Mouse (Mus musculus): ENCODE results near the gene Drc3. TPM values are rescaled to one million over a fixed set of nuclear protein-coding genes. Genes with fewer than 3 reads are reported as not detected.

The Drc3 gene
- polyA plus RNA-seq, 1 experiment from 2014 or later = 11.2 TPM

DNA sequence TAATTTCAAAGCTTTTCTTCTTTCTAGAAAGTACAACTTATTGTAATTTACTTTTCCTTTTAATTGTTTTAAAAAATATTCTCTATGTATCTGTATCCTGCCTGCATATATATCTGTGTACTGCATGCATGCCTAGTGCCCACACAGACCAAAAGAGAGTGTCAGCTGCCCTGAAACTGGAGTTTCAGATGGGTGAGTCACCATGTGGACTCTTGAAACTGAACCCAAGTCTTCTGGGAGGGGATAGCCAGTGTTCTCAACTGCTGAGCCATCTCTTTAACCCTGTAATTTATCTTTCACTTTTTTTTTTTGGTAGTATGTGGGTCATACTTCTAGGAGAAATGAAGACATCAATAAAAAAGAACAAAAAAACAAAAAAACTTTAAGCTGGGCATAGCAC lies 29.4 kb upstream of the Drc3 start:
- Histone ChIP-seq H3K4me3 (ENCODE audit: low read length) (no peak overlapping the region), H3K27ac (ENCODE audit: low read length) (no peak overlapping the region), H3K27me3 (ENCODE audit: control insufficient read depth, insufficient read depth, low read depth, low read length) (no peaks in the 10 kb centered on the region), H3K9ac (ENCODE audit: low read length) (no peak overlapping the region), H3K36me3 (ENCODE audit: control insufficient read depth, insufficient read depth, low read length) (no peaks in the 10 kb centered on the region), H3K9me3 (ENCODE audit: control insufficient read depth, low read length) (no peaks in the 10 kb centered on the region), H3K4me2 (ENCODE audit: low read depth, low read length) (no peak overlapping the region), H3K4me1 (replicated peaks; ENCODE audit: control insufficient read depth, insufficient read depth, low read length) (peaks cover 20% of the 10 kb centered on the region)
- ATAC-seq (ENCODE audit: low read depth) = no peak

DNA sequence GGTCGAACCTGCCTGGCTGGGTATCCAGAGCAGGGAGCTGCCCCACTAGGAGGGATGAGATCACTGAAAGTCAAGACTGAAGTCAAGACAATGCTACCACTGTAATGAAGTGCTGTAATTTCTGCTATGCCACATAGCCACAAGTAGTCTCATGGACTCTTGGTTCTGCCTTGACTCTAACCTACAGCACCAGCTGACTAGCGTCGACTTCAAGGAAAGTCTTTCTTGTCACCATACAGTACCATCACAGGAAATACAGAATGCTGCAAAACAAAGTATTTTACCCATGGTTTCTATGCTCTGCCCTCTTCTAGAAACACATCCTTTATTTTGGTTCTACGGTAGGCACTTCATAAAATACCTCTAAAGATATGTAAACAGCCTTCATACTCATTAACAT lies 22.6 kb upstream of the Drc3 start:
- Histone ChIP-seq H3K27ac (ENCODE audit: low read length) (no peak overlapping the region), H3K36me3 (ENCODE audit: control insufficient read depth, insufficient read depth, low read length) (no peaks in the 10 kb centered on the region), H3K9me3 (ENCODE audit: control insufficient read depth, low read length) (no peaks in the 10 kb centered on the region), H3K9ac (ENCODE audit: low read length) (no peak overlapping the region), H3K4me2 (ENCODE audit: low read depth, low read length) (no peak overlapping the region), H3K27me3 (ENCODE audit: control insufficient read depth, insufficient read depth, low read depth, low read length) (no peaks in the 10 kb centered on the region), H3K4me1 (replicated peaks; ENCODE audit: control insufficient read depth, insufficient read depth, low read length) (peaks cover 14% of the 10 kb centered on the region), H3K4me3 (ENCODE audit: low read length) (no peak overlapping the region)
- ATAC-seq (ENCODE audit: low read depth) = no peak
- WGBS = 69% methylated on average over 4 of the region's 4 CpGs

DNA sequence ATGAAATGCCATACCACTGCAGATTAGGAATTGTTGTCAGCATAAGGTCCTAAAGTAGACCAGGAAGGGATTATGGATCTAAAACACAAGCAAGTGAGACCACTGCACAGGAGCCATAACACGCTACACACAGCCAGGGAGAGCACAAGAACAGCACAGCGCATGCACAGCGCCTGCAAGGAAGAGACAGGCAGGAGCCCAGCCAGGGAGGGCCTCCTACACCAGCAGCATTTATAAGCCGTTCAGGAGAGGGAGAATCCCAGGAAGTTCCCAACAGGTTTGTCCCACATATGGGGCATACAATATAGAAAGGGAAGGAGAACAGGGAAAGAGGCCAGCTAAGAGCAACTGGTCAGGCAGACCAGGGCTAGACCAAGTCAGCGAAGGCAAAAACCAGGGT lies 19.7 kb upstream of the Drc3 start:
- Histone ChIP-seq H3K4me2 (ENCODE audit: low read depth, low read length) (no peak overlapping the region), H3K9me3 (ENCODE audit: control insufficient read depth, low read length) (no peaks in the 10 kb centered on the region), H3K27me3 (ENCODE audit: control insufficient read depth, insufficient read depth, low read depth, low read length) (no peaks in the 10 kb centered on the region), H3K36me3 (ENCODE audit: control insufficient read depth, insufficient read depth, low read length) (no peaks in the 10 kb centered on the region), H3K9ac (ENCODE audit: low read length) (0 out of 2 replicates have a peak overlapping the region, but pooled peaks have one; percentile 29), H3K4me3 (ENCODE audit: low read length) (no peak overlapping the region), H3K4me1 (replicated peaks; ENCODE audit: control insufficient read depth, insufficient read depth, low read length) (peaks cover 14% of the 10 kb centered on the region), H3K27ac (ENCODE audit: low read length) (peak overlapping the region; percentile 21)
- WGBS = 77% methylated on average over 5 of the region's 5 CpGs
- ATAC-seq (ENCODE audit: low read depth) = no peak

DNA sequence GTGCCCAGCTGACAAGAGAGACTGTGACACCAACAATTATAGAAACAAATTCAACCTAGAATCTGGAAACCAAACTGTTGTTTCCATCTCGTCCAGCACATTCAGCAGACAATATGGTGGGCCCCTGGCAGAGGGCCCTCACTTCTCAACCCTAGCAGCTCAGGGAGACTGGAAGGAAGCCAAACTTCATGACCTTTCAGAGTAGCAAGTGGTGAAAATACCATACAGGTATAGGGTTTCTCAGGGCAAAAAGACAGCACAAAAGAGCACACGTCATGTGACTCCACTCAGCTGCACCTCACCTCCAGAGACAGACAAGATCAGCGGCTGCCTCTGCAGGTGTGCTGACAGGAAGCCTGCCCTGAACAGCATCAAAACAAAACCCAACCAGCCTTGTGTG lies 19.0 kb upstream of the Drc3 start:
- Histone ChIP-seq H3K9ac (ENCODE audit: low read length) (no peak overlapping the region), H3K27ac (ENCODE audit: low read length) (peak overlapping the region; percentile 21; the same call in 1 of the 2 replicates), H3K9me3 (ENCODE audit: control insufficient read depth, low read length) (no peaks in the 10 kb centered on the region), H3K4me3 (ENCODE audit: low read length) (no peak overlapping the region), H3K4me1 (replicated peaks; ENCODE audit: control insufficient read depth, insufficient read depth, low read length) (peaks cover 14% of the 10 kb centered on the region), H3K36me3 (ENCODE audit: control insufficient read depth, insufficient read depth, low read length) (no peaks in the 10 kb centered on the region), H3K27me3 (ENCODE audit: control insufficient read depth, insufficient read depth, low read depth, low read length) (no peaks in the 10 kb centered on the region), H3K4me2 (ENCODE audit: low read depth, low read length) (no peak overlapping the region)
- ATAC-seq (ENCODE audit: low read depth) = no peak
- 49% methylated on average over 3 of the region's 3 CpGs for WGBS

DNA sequence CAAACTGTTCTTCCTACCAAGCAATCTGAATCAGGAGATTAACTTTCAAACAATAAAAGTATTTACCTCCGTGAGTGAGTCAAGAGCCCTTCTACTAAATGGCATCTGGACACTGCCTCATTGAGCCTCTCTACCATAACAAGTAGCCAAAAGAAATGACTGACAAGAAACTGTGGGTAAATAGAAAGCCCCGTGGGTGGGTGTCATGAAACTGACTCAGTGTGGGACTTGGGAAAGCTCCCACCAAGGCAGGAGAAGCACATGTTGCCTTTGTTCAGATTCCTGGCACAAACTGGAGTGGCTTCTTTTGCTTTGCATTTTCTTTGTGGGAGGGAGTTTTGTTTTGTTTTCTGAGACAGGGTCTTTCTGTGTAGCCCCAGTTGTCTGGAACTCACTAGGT lies 17.4 kb upstream of the Drc3 start:
- 40% methylated on average over 2 of the region's 2 CpGs for WGBS

DNA sequence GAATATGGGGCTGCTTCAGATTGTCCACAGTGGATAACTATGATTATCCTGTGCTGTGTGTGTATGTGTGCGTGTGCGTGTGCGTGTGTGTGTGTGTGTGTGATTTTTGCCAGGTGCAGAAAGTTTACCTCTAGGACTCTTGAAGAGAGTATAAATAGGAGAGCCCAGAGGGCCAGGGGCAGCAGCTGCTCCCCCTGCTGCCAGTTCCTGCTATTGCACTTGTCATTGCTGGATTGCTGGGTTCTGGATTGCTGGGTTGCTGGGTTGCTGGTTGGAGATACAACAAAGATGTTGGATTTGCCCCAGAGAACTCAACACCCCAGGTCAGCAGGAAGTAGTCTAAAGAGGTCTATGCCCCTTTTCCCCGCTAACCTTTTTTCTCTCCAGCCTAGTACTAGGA lies 14.8 kb upstream of the Drc3 start:
- H3K4me1 ChIP-seq (replicated peaks; ENCODE audit: control insufficient read depth, insufficient read depth, low read length) = peaks cover 11% of the 10 kb centered on the region
- no peak overlapping the region for H3K27ac ChIP-seq (ENCODE audit: low read length)
- ATAC-seq (ENCODE audit: low read depth) = peak; percentile 34; the same call in 1 of the 2 replicates
- no peak overlapping the region for H3K9ac ChIP-seq (ENCODE audit: low read length)
- H3K4me3 ChIP-seq (ENCODE audit: low read length) = no peak overlapping the region
- no peaks in the 10 kb centered on the region for H3K27me3 ChIP-seq (ENCODE audit: control insufficient read depth, insufficient read depth, low read depth, low read length)
- WGBS = 68% methylated on average over 4 of the region's 4 CpGs
- H3K9me3 ChIP-seq (ENCODE audit: control insufficient read depth, low read length) = no peaks in the 10 kb centered on the region
- H3K36me3 ChIP-seq (ENCODE audit: control insufficient read depth, insufficient read depth, low read length) = no peaks in the 10 kb centered on the region
- no peak overlapping the region for H3K4me2 ChIP-seq (ENCODE audit: low read depth, low read length)

More for the DNA sequence above, 17.4 kb upstream of the Drc3 start:
- Histone ChIP-seq H3K9ac (ENCODE audit: low read length) (no peak overlapping the region), H3K27me3 (ENCODE audit: control insufficient read depth, insufficient read depth, low read depth, low read length) (no peaks in the 10 kb centered on the region), H3K4me3 (ENCODE audit: low read length) (no peak overlapping the region), H3K4me2 (ENCODE audit: low read depth, low read length) (no peak overlapping the region), H3K4me1 (replicated peaks; ENCODE audit: control insufficient read depth, insufficient read depth, low read length) (peaks cover 14% of the 10 kb centered on the region), H3K36me3 (ENCODE audit: control insufficient read depth, insufficient read depth, low read length) (no peaks in the 10 kb centered on the region), H3K27ac (ENCODE audit: low read length) (no peak overlapping the region), H3K9me3 (ENCODE audit: control insufficient read depth, low read length) (no peaks in the 10 kb centered on the region)
- ATAC-seq (ENCODE audit: low read depth) = no peak

DNA sequence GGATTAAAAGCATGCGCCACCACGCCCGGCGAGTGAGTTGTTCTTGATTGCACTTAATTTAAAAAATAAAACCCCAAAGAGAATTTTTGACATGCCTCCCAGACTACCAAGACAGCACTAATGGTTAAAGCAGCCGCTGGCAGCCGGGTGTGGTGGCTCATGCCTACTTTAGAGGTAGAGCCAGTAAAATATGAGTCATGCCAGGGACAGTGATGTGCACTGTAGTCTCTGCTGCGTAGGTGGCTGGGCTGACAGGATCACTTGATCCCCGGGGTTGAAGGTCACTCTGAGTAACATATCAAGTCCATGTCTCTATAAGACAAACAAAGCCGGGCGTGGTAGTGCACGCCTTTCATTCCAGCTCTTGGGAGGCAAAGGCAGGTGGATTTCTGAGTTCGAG lies 13.8 kb upstream of the Drc3 start:
- no peaks in the 10 kb centered on the region for H3K9me3 ChIP-seq (ENCODE audit: control insufficient read depth, low read length)
- no peak overlapping the region for H3K27ac ChIP-seq (ENCODE audit: low read length)
- no peaks in the 10 kb centered on the region for H3K27me3 ChIP-seq (ENCODE audit: control insufficient read depth, insufficient read depth, low read depth, low read length)
- peaks cover under 1% of the 10 kb centered on the region for H3K4me1 ChIP-seq (replicated peaks; ENCODE audit: control insufficient read depth, insufficient read depth, low read length)
- no peak overlapping the region for H3K4me2 ChIP-seq (ENCODE audit: low read depth, low read length)
- no peak overlapping the region for H3K9ac ChIP-seq (ENCODE audit: low read length)
- H3K36me3 ChIP-seq (ENCODE audit: control insufficient read depth, insufficient read depth, low read length) = no peaks in the 10 kb centered on the region
- whole genome bisulfite sequencing = 83% methylated on average over 12 of the region's 12 CpGs
- no peak overlapping the region for H3K4me3 ChIP-seq (ENCODE audit: low read length)
- ATAC-seq (ENCODE audit: low read depth) = no peak

DNA sequence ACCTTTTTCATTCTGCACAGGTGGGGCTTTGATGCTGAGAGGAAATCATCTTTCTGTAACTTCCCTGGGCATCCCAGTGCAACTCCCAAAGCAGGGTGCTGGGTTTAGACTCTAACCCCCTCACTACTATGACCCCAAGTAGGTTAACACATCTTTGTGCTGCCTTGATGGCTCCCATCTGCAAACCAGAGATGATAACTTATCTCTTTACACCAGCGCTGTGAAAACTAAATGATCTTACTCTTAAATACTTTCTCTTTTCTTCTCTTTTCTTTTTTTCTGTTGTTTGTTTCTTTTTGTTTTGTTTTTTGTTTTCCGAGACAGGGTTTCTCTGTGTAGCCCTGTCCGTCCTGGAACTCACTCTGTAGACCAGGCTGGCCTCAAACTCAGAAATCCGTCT lies 7.3 kb upstream of the Drc3 start:
- Histone ChIP-seq H3K9ac (ENCODE audit: low read length) (no peak overlapping the region), H3K27ac (ENCODE audit: low read length) (no peak overlapping the region), H3K4me3 (ENCODE audit: low read length) (no peak overlapping the region), H3K4me1 (replicated peaks; ENCODE audit: control insufficient read depth, insufficient read depth, low read length) (peaks cover 9% of the 10 kb centered on the region), H3K36me3 (ENCODE audit: control insufficient read depth, insufficient read depth, low read length) (no peaks in the 10 kb centered on the region), H3K27me3 (ENCODE audit: control insufficient read depth, insufficient read depth, low read depth, low read length) (no peaks in the 10 kb centered on the region), H3K4me2 (ENCODE audit: low read depth, low read length) (no peak overlapping the region), H3K9me3 (ENCODE audit: control insufficient read depth, low read length) (no peaks in the 10 kb centered on the region)
- WGBS = 86% methylated on average over 4 of the region's 4 CpGs
- no peak for ATAC-seq (ENCODE audit: low read depth)

DNA sequence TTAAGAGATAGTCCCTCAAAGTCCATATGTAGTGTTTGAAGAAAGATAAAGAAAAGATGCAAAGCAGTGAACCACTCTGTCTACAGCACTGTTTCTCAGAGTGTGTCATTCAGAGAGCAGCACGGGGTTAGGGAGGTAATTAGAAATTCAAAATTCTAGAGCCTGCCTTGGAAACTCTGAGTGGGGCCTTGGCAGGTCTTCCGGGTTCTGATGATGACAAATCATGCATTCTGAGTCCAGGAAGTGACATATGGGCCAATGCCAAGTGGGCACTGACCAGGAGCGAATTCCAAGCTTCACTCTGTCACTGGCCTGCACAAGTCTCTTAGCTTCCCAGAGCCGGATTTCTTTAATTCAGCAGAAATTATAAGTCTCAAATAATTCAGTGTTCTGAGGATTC lies 6.6 kb upstream of the Drc3 start:
- H3K4me1 ChIP-seq (replicated peaks; ENCODE audit: control insufficient read depth, insufficient read depth, low read length) = peaks cover 14% of the 10 kb centered on the region
- H3K27ac ChIP-seq (ENCODE audit: low read length) = no peak overlapping the region
- 46% methylated on average over 4 of the region's 4 CpGs for WGBS
- no peaks in the 10 kb centered on the region for H3K36me3 ChIP-seq (ENCODE audit: control insufficient read depth, insufficient read depth, low read length)
- H3K9ac ChIP-seq (ENCODE audit: low read length) = no peak overlapping the region
- H3K9me3 ChIP-seq (ENCODE audit: control insufficient read depth, low read length) = no peaks in the 10 kb centered on the region
- H3K4me2 ChIP-seq (ENCODE audit: low read depth, low read length) = no peak overlapping the region
- no peak overlapping the region for H3K4me3 ChIP-seq (ENCODE audit: low read length)
- no peaks in the 10 kb centered on the region for H3K27me3 ChIP-seq (ENCODE audit: control insufficient read depth, insufficient read depth, low read depth, low read length)
- ATAC-seq (ENCODE audit: low read depth) = peak; percentile 28; the same call in 1 of the 2 replicates

DNA sequence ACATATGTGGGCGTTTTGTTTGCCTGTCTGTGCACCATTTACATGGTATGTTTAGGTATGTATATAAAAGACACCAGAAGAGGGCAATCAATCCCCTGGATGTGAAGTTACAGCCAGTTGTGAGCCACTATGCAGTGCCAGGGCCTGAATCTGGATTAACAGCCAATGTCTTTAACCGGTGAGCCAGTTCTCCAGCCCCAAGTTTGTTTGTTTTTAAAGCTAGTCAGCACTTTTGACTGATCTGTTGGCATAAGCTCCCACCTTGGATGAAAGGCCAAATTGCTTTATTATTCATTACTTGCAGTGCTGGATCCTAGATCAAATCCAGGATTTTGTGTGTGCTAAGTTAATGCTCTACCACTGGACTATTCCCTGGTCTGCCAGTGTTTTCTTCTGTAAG lies 1.7 kb upstream of the Drc3 start:
- H3K4me3 ChIP-seq (ENCODE audit: low read length) = peak overlapping the region; percentile 62
- WGBS = 50% methylated on average over 2 of the region's 2 CpGs

More for the DNA sequence above, 1.7 kb upstream of the Drc3 start:
- peak overlapping the region; percentile 73 for H3K4me2 ChIP-seq (ENCODE audit: low read depth, low read length)
- no peaks in the 10 kb centered on the region for H3K9me3 ChIP-seq (ENCODE audit: control insufficient read depth, low read length)
- H3K4me1 ChIP-seq (replicated peaks; ENCODE audit: control insufficient read depth, insufficient read depth, low read length) = peaks cover 23% of the 10 kb centered on the region
- H3K27me3 ChIP-seq (ENCODE audit: control insufficient read depth, insufficient read depth, low read depth, low read length) = no peaks in the 10 kb centered on the region
- peak overlapping the region; percentile 70 for H3K9ac ChIP-seq (ENCODE audit: low read length)
- ATAC-seq (ENCODE audit: low read depth) = no peak
- peak overlapping the region; percentile 20; the same call in 1 of the 2 replicates for H3K27ac ChIP-seq (ENCODE audit: low read length)
- H3K36me3 ChIP-seq (ENCODE audit: control insufficient read depth, insufficient read depth, low read length) = no peaks in the 10 kb centered on the region
